Mouse (Mus musculus): ENCODE results near the gene Galm. TPM values are rescaled to one million over a fixed set of nuclear protein-coding genes. Genes with fewer than 3 reads are reported as not detected.

Gene Galm
- polyA plus RNA-seq, 1 experiment, result 2.5 TPM

- Histone ChIP-seq H3K36me3 (ENCODE audit: control insufficient read depth, insufficient read depth) (no peaks in the 10 kb centered on the region), H3ac (ENCODE audit: control insufficient read depth, insufficient read length) (no peak overlapping the region), H3K4me3 (no peak overlapping the region), H3K27me3 (ENCODE audit: control insufficient read depth, insufficient read depth, insufficient read length) (no peaks in the 10 kb centered on the region), H3K4me2 (ENCODE audit: low read depth) (no peak overlapping the region), H3K79me2 (ENCODE audit: control insufficient read depth, insufficient read depth) (no peaks in the 10 kb centered on the region)
- TF ChIP-seq REST (IDR thresholded peaks at IDR 0.05; ENCODE audit: insufficient read depth, insufficient read length), result no peak
- no peak for TF ChIP-seq SRF (IDR thresholded peaks at IDR 0.05; ENCODE audit: control insufficient read depth, insufficient read length, low read depth)
- TF ChIP-seq TCF12 (IDR thresholded peaks at IDR 0.05; ENCODE audit: insufficient read depth, poor library complexity, severe bottlenecking), result no peak
- no peak for TF ChIP-seq CEBPB (IDR thresholded peaks at IDR 0.05; ENCODE audit: insufficient read depth, poor library complexity, severe bottlenecking)
- TF ChIP-seq POLR2AphosphoS2 (IDR thresholded peaks at IDR 0.05; ENCODE audit: insufficient read length, low read depth), result no peak
- no peak for TF ChIP-seq MYOD1 (IDR thresholded peaks at IDR 0.05; ENCODE audit: control insufficient read depth in 1 of 3, insufficient read length in 2 of 3, low read depth in 2 of 3)
- no peak for TF ChIP-seq MAX (IDR thresholded peaks at IDR 0.05; ENCODE audit: low read depth)
- no peak for TF ChIP-seq TCF3 (IDR thresholded peaks at IDR 0.05; ENCODE audit: insufficient read length, low read depth)
- TF ChIP-seq MYOG (IDR thresholded peaks at IDR 0.05; ENCODE audit: control insufficient read depth in 1 of 3, insufficient read depth in 1 of 3, insufficient read length in 2 of 3, low read depth in 2 of 3), result no peak
- no peak for TF ChIP-seq USF1 (IDR thresholded peaks at IDR 0.05; ENCODE audit: low read depth)
Measured at GRCm38 (mm10) chr17:80170951-80171350, 43.7 kb downstream of the Galm start.

GRCm38 (mm10) chr17:80171948-80172347, 44.7 kb downstream of the Galm start:
- Histone ChIP-seq H3ac (ENCODE audit: control insufficient read depth, insufficient read length) (no peak overlapping the region), H3K27me3 (ENCODE audit: control insufficient read depth, insufficient read depth, insufficient read length) (no peaks in the 10 kb centered on the region), H3K4me2 (ENCODE audit: low read depth) (no peak overlapping the region), H3K36me3 (ENCODE audit: control insufficient read depth, insufficient read depth) (no peaks in the 10 kb centered on the region), H3K4me3 (no peak overlapping the region), H3K79me2 (ENCODE audit: control insufficient read depth, insufficient read depth) (no peaks in the 10 kb centered on the region)
- TF ChIP-seq MAX (IDR thresholded peaks at IDR 0.05; ENCODE audit: low read depth) (no peak), POLR2AphosphoS2 (IDR thresholded peaks at IDR 0.05; ENCODE audit: insufficient read length, low read depth) (no peak), REST (IDR thresholded peaks at IDR 0.05; ENCODE audit: insufficient read depth, insufficient read length) (no peak), POLR2A (IDR thresholded peaks at IDR 0.05; ENCODE audit: insufficient read length, low read depth) (no peak), TCF12 (IDR thresholded peaks at IDR 0.05; ENCODE audit: insufficient read depth, poor library complexity, severe bottlenecking) (no peak), CEBPB (IDR thresholded peaks at IDR 0.05; ENCODE audit: insufficient read depth, poor library complexity, severe bottlenecking) (no peak), TCF3 (IDR thresholded peaks at IDR 0.05; ENCODE audit: insufficient read length, low read depth) (no peak), E2F4 (IDR thresholded peaks at IDR 0.05; ENCODE audit: insufficient read depth) (no peak), MYOD1 (IDR thresholded peaks at IDR 0.05; ENCODE audit: control insufficient read depth in 1 of 3, insufficient read length in 2 of 3, low read depth in 2 of 3) (no peak)

GRCm38 (mm10) chr17:80172761-80173160, 45.5 kb downstream of the Galm start:
- TF ChIP-seq TCF3 (IDR thresholded peaks at IDR 0.05; ENCODE audit: insufficient read length, low read depth) (no peak), SRF (IDR thresholded peaks at IDR 0.05; ENCODE audit: control insufficient read depth, insufficient read length, low read depth) (no peak), POLR2AphosphoS2 (IDR thresholded peaks at IDR 0.05; ENCODE audit: insufficient read length, low read depth) (no peak), MYOG (IDR thresholded peaks at IDR 0.05; ENCODE audit: control insufficient read depth in 1 of 3, insufficient read depth in 1 of 3, insufficient read length in 2 of 3, low read depth in 2 of 3) (no peak), REST (IDR thresholded peaks at IDR 0.05; ENCODE audit: insufficient read depth, insufficient read length) (no peak), MYOD1 (IDR thresholded peaks at IDR 0.05; ENCODE audit: control insufficient read depth in 1 of 3, insufficient read length in 2 of 3, low read depth in 2 of 3) (no peak), POLR2A (IDR thresholded peaks at IDR 0.05; ENCODE audit: insufficient read length, low read depth) (no peak), TCF12 (IDR thresholded peaks at IDR 0.05; ENCODE audit: insufficient read depth, poor library complexity, severe bottlenecking) (no peak)
- H3ac ChIP-seq (ENCODE audit: control insufficient read depth, insufficient read length), result no peak overlapping the region
- no peaks in the 10 kb centered on the region for H3K79me2 ChIP-seq (ENCODE audit: control insufficient read depth, insufficient read depth)
- no peaks in the 10 kb centered on the region for H3K27me3 ChIP-seq (ENCODE audit: control insufficient read depth, insufficient read depth, insufficient read length)
- no peak overlapping the region for H3K4me2 ChIP-seq (ENCODE audit: low read depth)
- H3K36me3 ChIP-seq (ENCODE audit: control insufficient read depth, insufficient read depth), result no peaks in the 10 kb centered on the region
- H3K4me3 ChIP-seq, result no peak overlapping the region

- Histone ChIP-seq H3ac (ENCODE audit: control insufficient read depth, insufficient read length) (no peak overlapping the region), H3K79me2 (ENCODE audit: control insufficient read depth, insufficient read depth) (no peaks in the 10 kb centered on the region), H3K27me3 (ENCODE audit: control insufficient read depth, insufficient read depth, insufficient read length) (no peaks in the 10 kb centered on the region), H3K4me2 (ENCODE audit: low read depth) (no peak overlapping the region), H3K4me3 (no peak overlapping the region), H3K36me3 (ENCODE audit: control insufficient read depth, insufficient read depth) (no peaks in the 10 kb centered on the region)
- no peak for TF ChIP-seq TCF12 (IDR thresholded peaks at IDR 0.05; ENCODE audit: insufficient read depth, poor library complexity, severe bottlenecking)
- no peak for TF ChIP-seq E2F4 (IDR thresholded peaks at IDR 0.05; ENCODE audit: insufficient read depth)
- TF ChIP-seq MYOD1 (IDR thresholded peaks at IDR 0.05; ENCODE audit: control insufficient read depth in 1 of 3, insufficient read length in 2 of 3, low read depth in 2 of 3), result no peak
- TF ChIP-seq MYOG (IDR thresholded peaks at IDR 0.05; ENCODE audit: control insufficient read depth in 1 of 3, insufficient read depth in 1 of 3, insufficient read length in 2 of 3, low read depth in 2 of 3), result no peak
- no peak for TF ChIP-seq REST (IDR thresholded peaks at IDR 0.05; ENCODE audit: insufficient read depth, insufficient read length)
- TF ChIP-seq SRF (IDR thresholded peaks at IDR 0.05; ENCODE audit: control insufficient read depth, insufficient read length, low read depth), result no peak
- no peak for TF ChIP-seq USF1 (IDR thresholded peaks at IDR 0.05; ENCODE audit: low read depth)
- no peak for TF ChIP-seq POLR2AphosphoS2 (IDR thresholded peaks at IDR 0.05; ENCODE audit: insufficient read length, low read depth)
- TF ChIP-seq MAX (IDR thresholded peaks at IDR 0.05; ENCODE audit: low read depth), result no peak
Measured at GRCm38 (mm10) chr17:80173708-80174107, 46.4 kb downstream of the Galm start.

GRCm38 (mm10) chr17:80174146-80174545, 46.9 kb downstream of the Galm start:
- no peak for TF ChIP-seq MYOD1 (IDR thresholded peaks at IDR 0.05; ENCODE audit: control insufficient read depth in 1 of 3, insufficient read length in 2 of 3, low read depth in 2 of 3)
- TF ChIP-seq TCF12 (IDR thresholded peaks at IDR 0.05; ENCODE audit: insufficient read depth, poor library complexity, severe bottlenecking), result no peak
- TF ChIP-seq SRF (IDR thresholded peaks at IDR 0.05; ENCODE audit: control insufficient read depth, insufficient read length, low read depth), result no peak
- no peak for TF ChIP-seq USF1 (IDR thresholded peaks at IDR 0.05; ENCODE audit: low read depth)
- TF ChIP-seq POLR2AphosphoS2 (IDR thresholded peaks at IDR 0.05; ENCODE audit: insufficient read length, low read depth), result no peak
- no peak for TF ChIP-seq TCF3 (IDR thresholded peaks at IDR 0.05; ENCODE audit: insufficient read length, low read depth)
- TF ChIP-seq REST (IDR thresholded peaks at IDR 0.05; ENCODE audit: insufficient read depth, insufficient read length), result no peak
- TF ChIP-seq MYOG (IDR thresholded peaks at IDR 0.05; ENCODE audit: control insufficient read depth in 1 of 3, insufficient read depth in 1 of 3, insufficient read length in 2 of 3, low read depth in 2 of 3), result no peak
- no peak for TF ChIP-seq CEBPB (IDR thresholded peaks at IDR 0.05; ENCODE audit: insufficient read depth, poor library complexity, severe bottlenecking)
- TF ChIP-seq POLR2A (IDR thresholded peaks at IDR 0.05; ENCODE audit: insufficient read length, low read depth), result no peak
- no peak for TF ChIP-seq MAX (IDR thresholded peaks at IDR 0.05; ENCODE audit: low read depth)
- no peak for TF ChIP-seq E2F4 (IDR thresholded peaks at IDR 0.05; ENCODE audit: insufficient read depth)
- Histone ChIP-seq H3K4me2 (ENCODE audit: low read depth) (no peak overlapping the region), H3K79me2 (ENCODE audit: control insufficient read depth, insufficient read depth) (no peaks in the 10 kb centered on the region), H3K27me3 (ENCODE audit: control insufficient read depth, insufficient read depth, insufficient read length) (no peaks in the 10 kb centered on the region), H3ac (ENCODE audit: control insufficient read depth, insufficient read length) (no peak overlapping the region), H3K36me3 (ENCODE audit: control insufficient read depth, insufficient read depth) (no peaks in the 10 kb centered on the region), H3K4me3 (no peak overlapping the region)
